Mouse (Mus musculus): ENCODE measurements around the gene Ndufs2.

Gene Ndufs2

DNA sequence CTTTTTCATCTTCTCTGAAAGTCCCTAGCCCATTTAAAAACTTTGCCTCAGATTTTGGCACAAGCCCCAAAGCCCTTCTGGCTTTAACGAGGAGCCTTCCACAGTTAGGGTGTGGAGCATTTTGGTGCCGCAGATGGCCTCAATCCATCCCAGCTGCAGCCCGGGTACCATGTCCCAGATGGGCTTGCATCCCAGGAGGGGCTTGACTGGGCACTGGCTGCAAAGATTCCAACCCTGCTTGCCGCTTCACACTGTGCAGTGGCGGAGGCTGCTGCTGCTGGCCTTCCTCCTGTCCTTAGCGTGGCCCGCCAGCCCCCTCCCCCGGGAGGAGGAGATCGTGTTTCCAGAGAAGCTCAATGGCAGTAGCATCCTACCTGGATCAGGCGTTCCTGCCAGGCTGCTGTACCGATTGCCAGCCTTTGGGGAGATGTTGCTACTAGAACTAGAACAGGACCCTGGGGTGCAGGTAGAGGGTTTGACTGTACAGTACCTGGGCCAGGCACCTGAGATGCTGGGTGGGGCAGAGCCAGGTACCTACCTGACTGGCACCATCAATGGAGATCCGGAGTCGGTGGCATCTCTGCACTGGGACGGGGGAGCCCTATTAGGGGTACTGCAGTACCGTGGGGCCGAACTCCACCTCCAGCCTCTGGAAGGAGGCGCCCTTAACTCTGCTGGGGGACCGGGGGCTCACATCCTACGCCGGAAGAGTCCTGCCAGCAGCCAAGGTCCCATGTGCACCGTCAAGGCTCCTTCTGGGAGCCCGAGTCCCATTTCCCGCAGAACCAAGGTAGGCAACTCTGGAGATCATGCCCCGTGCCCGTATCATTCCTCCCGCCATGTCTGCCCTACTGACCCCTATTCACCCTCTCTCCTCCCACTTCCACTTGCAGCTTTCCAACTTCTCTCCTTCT, at the start of gene Ndufs2:
TSS of gene Ndufs2 (minus strand) at position 709 of the 914 bp plus-strand sequence.
- DNase-seq, result peak; percentile 55 to 65

- no peak for DNase-seq
These were observed 47.0 kb upstream of the Ndufs2 start for GRCm38 (mm10) chr1:171298226-171298625.

DNA sequence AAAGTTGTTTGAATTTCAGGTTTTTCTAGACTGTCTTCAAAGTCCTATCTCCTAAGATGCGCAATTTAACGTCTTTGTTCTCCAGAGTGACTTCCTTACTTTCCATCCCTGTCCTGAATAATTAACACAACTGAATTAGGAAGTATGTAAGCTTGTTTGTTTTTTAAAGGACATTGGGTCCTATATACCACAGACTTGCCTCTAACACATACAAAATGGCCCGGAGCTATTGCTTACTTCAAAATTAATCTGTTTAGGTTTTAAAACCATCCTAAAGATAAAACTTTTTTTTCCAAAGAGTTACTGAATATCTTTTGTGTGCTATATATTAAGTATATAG, 43.8 kb upstream of the Ndufs2 start:
- DNase-seq, result no peak

GRCm38 (mm10) chr1:171294298-171295062, 43.3 kb upstream of the Ndufs2 start, which contains the start of gene Ufc1:
Ufc1 (minus strand) TSS chr1:171295024.
- peak; percentile 83 to 91 for DNase-seq

- no peak for DNase-seq
These were observed 42.7 kb upstream of the Ndufs2 start for GRCm38 (mm10) chr1:171293906-171294297.

GRCm38 (mm10) chr1:171293351-171293750, 42.2 kb upstream of the Ndufs2 start:
- no peak for DNase-seq

DNA sequence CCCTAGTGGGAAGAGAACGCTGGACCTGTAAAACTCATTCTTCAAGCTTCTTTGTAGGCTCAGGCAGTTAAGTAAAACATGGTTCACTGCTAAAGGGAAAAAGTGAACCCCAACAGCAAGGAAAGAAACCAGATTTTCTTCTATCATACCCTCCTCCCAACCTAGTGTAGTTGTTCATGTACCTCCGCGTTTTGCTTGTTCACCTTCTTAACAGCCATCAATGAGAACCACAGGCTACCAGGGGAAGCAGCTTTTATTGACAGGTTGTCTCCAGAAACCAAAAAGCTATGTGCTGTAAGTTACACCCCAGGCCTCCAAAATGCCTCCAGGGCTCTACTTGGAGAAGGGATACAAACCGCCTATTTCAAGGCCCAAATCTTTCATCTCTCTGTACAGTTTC, 37.1 kb upstream of the Ndufs2 start:
- DNase-seq, result no peak

DNA sequence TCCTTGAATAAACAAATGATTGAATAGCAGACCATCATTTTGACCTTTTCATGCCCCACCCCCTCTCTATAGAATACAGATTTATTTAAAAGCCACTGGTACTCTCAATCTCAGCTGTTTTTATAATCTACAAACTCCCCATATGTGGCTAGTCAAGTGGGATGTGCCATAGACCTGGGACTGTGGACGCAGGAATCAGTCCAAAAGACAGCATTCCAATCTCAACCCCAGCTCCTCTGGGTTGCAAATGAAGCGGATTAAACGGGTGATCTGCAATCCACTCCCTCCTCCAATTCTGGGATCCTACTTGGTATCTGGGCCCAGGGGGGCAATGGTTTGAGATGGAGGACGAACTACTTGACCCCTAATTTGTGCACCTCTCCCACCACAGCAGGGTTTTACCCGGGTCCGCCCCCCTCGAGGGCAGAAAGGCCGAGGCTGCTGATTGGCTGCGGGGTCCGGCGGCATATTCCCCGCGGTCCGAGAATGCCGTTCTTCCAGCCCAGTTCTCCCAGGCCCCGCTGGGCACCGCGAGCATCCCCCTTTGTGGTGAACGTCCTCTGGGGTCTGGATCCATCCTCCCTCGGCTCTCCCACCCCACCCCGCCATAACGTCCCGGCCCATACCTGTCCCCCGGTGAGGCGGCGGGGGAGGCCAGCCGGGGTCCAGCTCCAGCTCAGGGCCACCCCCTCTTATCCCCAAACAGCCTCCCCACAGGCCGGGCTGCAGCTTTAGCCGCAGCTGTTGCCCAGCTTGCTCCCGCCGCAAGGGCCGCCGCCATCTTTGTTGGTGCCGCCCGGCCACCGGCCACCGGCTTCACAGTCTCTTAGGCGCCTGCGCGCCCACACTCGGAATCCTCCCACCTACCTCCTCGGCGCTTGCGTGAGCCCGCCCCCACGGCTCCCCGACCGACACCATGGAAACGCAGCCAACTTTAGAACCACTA, 36.2 kb upstream of the Ndufs2 start, which contains the start of gene Usp21:
TSS of gene Usp21 (minus strand) at position 856 of the 946 bp plus-strand sequence.
- DNase-seq, result peak; percentile 95 to 97

DNA sequence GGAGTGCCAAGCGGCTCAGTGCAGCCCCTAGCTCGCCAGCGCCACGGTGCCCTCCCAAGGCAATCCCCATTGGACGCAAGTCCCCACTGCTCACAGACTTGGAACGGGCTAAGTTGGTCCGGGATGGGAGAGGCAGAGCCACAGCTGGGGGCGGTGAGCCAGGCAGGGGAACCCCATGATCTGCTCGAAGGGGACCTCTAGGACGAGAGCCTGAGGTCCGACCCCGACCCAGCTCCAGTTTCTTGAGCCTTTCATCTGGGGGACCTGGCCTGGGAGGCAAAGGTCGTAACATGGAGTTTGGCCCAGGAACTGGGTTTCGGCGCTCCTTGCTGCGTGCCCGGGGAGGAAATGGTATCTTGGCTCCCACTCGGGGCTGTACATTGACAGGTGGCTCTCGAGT, 35.3 kb upstream of the Ndufs2 start:
- DNase-seq, result no peak

DNA sequence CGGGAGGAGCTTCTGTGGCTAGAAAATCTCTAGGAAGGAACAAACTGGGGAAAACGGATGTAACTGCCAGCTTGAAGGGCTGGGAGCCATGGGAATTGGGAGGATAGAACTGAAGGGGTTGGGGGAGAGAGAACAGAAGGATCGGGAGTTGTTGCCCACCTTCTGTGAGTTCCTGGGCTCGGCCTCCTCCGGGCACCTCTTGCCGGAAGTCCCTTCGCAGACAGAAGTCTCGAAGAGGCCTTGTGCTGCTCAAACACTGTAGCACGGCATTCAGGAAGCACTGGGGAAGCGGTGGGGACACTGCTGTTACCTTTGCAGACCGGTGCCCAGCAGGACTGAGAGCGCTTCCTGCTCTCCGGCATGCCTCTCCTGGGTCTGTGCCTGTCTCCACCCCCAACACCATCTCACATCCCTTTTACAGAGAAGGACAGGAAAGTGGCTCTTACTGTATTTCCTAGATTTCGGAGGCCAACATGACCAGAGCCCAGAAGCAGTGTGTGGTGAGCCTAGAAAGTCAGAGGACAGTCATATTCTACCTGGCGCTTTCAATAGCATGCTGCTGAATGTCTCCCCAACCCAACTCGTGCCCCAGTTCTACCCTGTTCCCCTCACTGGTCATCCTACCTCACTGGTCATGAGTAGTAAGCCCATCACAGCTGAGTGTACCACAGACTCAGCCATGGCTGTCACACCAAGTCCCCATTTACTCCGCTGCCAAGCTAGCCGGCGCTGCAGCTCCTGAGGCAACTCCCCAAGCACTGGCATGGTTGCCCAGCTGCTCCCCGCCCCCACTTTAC, 34.1 kb upstream of the Ndufs2 start:
- no peak for DNase-seq

GRCm38 (mm10) chr1:171284491-171284890, 33.3 kb upstream of the Ndufs2 start:
- no peak for DNase-seq

DNA sequence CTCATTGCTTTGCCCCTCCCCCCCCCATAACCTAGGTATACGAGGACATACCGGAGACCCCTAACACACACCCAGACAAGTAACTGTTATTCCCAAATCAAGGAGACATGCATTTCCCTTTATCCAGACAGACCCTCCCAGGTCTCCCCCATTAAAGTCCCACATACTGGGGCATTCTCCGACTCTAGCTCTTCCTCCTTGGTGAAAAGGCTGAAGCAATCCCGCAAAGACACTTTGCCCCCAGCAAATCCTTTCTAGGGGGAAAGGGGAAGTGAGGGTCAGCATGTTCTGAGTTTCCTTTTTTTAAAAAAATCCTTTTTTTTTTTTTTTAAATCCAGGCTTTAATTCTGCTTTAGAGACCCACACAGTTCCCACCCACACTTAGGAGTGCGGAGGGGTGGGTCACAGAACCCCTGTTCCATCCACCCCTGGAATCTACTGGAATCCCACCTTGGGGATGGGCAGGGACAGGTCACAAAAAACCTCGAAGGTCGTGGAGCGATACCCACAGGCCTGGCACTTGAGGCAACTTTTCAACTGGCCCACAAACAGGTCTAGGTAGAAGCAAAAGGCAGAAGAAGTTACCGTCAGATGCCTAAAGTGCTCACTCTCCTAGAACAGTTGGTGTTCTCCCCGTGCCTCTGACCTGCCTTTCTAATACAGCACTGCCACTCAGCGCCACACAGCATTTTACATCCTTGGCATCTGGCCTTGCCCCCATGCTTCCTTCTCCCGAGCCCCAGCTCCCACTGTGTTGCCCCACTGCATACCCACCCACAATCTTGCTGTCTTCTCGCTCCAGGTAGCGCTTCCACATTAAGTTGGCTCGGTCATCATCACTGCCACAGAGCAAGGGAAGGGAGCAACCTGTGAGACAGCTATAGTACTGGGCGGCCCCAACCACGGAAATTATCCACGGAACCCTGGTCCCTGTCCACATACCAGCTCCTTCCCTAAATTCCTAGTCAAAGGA, 32.3 kb upstream of the Ndufs2 start:
- DNase-seq, result no peak

GRCm38 (mm10) chr1:171282086-171282805, 31.1 kb upstream of the Ndufs2 start:
- DNase-seq, result no peak

GRCm38 (mm10) chr1:171281528-171281923, 30.3 kb upstream of the Ndufs2 start:
- peak; percentile 91 to 93 for DNase-seq

GRCm38 (mm10) chr1:171280916-171281527, 29.8 kb upstream of the Ndufs2 start, which contains the start of gene Ppox:
Ppox (minus strand) TSS chr1:171281186.
- DNase-seq, result peak; percentile 86 to 93

DNA sequence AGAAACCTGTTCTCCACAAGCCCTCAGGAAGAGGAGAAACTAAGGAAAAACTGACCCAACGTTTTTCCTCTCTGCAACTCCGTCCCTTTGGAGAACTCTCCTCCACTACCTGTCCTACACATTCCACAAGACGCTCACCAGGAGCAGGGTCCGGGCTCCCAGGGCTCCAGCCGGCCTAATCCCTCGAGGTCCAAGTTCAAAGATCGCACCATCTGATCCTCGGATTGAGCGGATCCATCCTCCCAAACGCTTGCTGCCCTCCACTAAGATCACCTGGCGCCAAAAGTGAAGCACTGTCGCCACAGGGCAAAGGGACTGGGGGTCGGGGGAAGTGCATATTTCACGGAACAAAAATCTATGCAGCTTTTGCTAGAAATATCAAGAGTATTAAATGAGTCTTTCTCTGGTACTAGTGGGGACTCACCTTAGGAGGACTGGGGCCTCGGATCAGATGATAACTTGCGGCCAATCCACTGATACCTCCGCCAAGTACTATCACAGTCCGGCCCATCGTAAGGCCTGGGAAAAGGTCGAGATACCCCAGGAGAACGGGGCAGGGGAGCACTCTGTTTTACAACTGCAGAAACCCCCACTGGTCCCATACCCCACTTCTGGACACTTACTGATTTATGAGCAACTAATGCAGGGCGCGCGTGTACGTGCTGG, 29.2 kb upstream of the Ndufs2 start:
- DNase-seq, result peak in 1 of 2 experiments; percentile 50

DNA sequence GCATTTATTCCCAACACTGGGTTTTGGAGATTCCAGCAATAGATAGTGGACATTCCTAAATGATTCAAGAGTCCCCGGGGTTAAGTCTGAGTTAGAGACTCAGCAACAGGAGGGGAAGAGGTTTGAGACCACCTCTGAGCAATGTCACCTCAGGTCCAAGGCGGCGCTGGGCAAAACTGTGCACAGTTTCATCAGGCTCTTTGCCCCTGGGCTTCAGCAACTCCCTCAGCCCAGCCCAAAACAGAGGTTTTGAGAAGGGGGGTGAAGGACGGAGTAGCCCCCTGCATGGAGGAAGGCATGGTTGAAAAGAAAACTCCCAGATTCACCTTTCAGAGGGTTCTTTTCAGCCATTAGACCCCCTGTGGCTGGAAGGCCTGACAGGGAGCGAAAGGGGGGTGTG, 28.5 kb upstream of the Ndufs2 start:
- DNase-seq, result no peak

- DNase-seq, result peak in 1 of 2 experiments; percentile 3
These were observed 28.0 kb upstream of the Ndufs2 start for GRCm38 (mm10) chr1:171279012-171279705.

Measured in kidney, postnatal 4 days (tissue).